Mouse (Mus musculus): Measurements from ENCODE around the gene Nckap5. TPM values are rescaled to one million over a fixed set of nuclear protein-coding genes. Genes with fewer than 3 reads are reported as not detected.

Gene Nckap5
- total RNA-seq, 2 experiments from 2014 or later, result 8.1 to 9.4 TPM

- DNase-seq (ENCODE audit: extremely low spot score in 1 of 2, low spot score in 2 of 2), result no peak
- intact Hi-C loops (cut with DNase I), result no loop called here
These were observed 466.0 kb downstream of the Nckap5 start for GRCm38 (mm10) chr1:126364556-126364955.

GRCm38 (mm10) chr1:126360531-126361220, 469.9 kb downstream of the Nckap5 start:
- DNase-seq (ENCODE audit: extremely low spot score in 1 of 2, low spot score in 2 of 2), result no peak
- intact Hi-C loops (cut with DNase I), result no loop called here

DNA sequence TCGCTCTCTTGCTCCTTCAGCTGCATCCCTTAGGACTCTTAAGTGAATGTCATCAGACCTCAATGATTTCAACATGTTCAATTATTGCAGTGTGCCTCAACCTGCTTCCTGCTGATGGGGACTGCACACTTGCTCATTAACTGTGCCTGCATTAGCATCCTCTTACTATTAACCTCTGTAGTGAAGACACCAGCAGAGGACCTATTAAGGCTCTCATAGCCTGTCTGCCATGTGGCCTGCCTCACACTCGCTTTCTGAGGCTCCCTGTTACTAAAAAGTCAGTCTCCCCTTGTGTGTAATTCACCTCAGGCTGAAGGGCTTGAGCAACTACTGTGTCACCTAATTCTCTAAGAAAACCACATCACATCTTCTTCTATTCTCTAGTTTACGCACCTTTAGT, 470.5 kb downstream of the Nckap5 start:
- no peak for DNase-seq (ENCODE audit: extremely low spot score in 1 of 2, low spot score in 2 of 2)
- intact Hi-C loops (cut with DNase I), result no loop called here

- no peak for DNase-seq (ENCODE audit: extremely low spot score in 1 of 2, low spot score in 2 of 2)
- intact Hi-C loops (cut with DNase I), result no loop called here
These were observed 488.8 kb downstream of the Nckap5 start for GRCm38 (mm10) chr1:126341806-126342205.

DNA sequence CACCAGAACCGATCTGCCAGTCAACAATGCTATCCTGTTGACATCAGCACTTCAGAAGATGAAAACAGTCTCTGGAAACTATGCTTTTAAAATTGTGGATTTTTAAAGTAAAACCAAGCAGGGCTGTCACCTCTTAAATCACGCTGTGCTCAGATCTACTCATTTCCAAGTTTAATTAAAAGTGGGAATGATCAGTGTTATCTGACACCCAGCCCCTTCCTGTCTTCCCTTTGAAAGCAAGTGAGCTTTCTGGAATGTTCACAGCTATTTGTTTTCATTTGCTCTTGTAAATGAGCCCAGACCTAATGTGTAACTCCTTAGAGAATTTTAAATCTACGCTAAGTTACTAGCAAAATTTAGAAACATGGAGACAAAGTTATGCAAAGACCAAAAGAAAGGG, 491.3 kb downstream of the Nckap5 start:
- intact Hi-C loops (cut with DNase I), result no loop called here
- no peak for DNase-seq (ENCODE audit: extremely low spot score in 1 of 2, low spot score in 2 of 2)

GRCm38 (mm10) chr1:126334202-126334601, 496.4 kb downstream of the Nckap5 start:
- DNase-seq (ENCODE audit: extremely low spot score in 1 of 2, low spot score in 2 of 2), result no peak
- intact Hi-C loops (cut with DNase I), result no loop called here

DNA sequence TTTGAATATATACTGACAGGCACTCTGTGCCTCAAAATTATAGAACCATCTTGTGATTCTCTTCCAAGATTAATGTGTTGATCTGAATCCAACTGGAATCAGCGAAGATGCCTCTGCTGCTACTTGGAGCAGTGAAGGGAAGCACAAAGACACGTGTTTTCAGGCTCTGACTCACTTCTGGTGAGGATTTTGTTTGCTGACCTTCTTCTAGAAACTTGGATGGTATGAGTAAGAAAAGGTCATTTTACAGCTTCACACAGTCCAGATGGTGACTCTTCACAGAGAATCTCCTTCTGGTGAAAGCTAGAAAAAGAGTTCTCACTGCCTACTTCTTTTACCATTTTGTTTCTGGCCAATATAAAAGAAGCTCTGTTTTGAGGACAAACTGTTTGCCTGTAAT, 498.6 kb downstream of the Nckap5 start:
- peak in 1 of 2 experiments; percentile 54 for DNase-seq (ENCODE audit: extremely low spot score in 1 of 2, low spot score in 2 of 2)
- intact Hi-C loops (cut with DNase I), result no loop called here

DNA sequence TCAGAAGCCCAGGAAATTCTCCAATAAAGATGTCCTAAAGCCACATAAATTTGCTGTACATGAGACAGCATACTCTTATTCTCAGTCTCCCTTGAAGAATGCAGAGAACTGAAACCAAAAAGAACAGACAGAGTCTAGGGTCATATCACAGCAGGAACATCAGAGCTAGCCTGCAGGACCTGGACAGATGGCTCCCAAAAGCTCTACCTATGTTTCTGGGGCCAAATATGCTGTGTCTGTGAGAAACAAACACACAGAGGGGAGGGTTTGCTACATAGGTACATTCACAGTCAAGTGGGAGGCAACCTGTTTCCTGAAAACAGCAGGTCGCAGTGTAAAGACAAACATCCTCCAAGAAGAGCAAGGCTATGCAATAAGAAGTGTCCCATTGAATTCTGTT, 509.9 kb downstream of the Nckap5 start:
- DNase-seq (ENCODE audit: extremely low spot score in 1 of 2, low spot score in 2 of 2), result no peak
- intact Hi-C loops (cut with DNase I), result no loop called here

DNA sequence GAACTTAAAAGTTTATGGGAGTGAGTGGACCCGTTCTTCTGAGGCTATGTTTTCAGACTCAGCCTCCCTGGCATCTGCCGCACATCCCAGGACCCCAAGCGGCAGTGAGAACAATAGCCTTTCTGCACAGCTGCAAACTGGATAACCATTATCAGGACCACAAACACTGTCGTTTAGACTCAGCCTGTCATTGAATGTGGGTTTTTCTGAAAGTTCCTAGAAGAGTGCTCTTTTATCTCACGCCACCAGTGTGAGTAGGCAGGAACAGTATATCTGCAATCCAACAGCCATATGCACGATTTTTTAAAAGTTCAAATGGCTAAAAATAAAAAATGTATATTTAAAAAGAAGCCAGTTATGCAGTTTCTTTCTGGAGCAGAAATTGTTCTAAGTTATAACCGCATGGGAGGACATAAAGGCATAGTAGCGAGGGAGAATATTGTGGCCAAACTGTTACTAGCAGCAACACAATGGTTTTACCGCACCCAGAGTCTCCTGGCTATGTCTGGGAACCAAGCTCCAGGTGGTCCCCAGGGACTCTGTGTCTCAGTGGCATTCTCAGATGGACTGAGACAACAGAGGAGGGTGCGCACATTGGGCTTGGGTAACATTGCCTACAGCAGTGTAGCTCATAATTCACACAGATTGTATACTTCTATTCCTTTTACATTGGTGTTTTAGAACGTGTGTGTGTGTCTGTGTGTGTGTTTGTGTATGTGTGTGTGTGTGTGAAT, 512.6 kb downstream of the Nckap5 start:
- no peak for DNase-seq (ENCODE audit: extremely low spot score in 1 of 2, low spot score in 2 of 2)
- intact Hi-C loops (cut with DNase I), result no loop called here

DNA sequence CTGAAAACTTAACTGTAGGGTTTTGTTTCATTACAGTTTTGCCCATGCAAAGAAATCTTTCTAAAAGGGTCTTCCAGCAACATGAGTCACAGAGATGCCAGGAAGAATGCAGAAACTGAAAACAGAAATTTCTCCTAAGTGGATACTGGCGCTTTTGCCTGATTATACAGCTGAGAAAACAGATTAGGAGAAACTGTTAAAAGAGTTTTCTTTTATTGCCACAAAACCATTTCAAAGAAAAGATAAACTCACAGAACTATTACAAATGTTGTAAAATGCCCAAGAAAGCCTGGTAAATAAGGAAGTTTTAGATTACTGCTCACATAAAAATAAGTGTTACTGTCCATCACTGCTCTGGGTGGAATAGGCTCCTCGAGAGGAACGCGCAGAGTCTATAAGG, 513.3 kb downstream of the Nckap5 start:
- intact Hi-C loops (cut with DNase I), result no loop called here
- no peak for DNase-seq (ENCODE audit: extremely low spot score in 1 of 2, low spot score in 2 of 2)

DNA sequence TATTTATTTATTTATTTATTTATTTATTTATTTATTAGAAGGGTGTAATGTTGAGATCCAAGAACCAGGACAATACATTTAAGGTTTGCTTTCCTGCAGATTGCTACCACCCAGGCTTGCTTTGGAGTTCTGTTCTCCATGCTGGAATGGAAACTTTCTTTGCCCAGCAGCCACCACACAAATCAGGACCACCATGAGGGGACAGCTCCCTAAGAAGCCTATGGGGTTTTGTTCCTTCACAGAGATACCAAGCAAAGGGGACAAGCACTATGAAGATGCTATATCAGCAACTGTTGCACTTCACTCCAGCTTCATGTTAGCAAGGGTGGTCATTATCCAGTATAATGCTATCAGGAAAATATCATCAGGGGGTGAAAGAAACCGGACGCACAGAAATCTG, 513.7 kb downstream of the Nckap5 start:
- intact Hi-C loops (cut with DNase I), result no loop called here

DNA sequence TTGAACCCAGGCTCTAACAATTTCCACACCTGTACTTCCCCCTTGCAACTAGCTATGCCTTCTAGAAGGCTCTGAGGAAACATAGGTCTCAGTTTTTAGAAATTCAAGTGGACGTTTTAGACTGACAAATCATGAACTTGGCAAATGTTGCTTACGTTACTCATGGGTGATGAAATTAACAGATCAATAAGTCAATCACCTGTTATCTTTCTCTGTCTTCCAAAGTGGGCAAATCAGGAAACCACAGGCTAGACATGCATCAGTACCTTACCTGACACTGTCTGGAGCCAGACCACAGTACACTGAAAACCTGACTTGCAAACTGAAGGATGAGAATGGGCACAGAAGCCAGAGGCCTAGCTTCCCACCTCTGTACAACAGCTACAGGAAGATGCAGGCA, 529.5 kb downstream of the Nckap5 start:
- no peak for DNase-seq (ENCODE audit: extremely low spot score in 1 of 2, low spot score in 2 of 2)

More for the DNA sequence above, 513.7 kb downstream of the Nckap5 start:
- no peak for DNase-seq (ENCODE audit: extremely low spot score in 1 of 2, low spot score in 2 of 2)

DNA sequence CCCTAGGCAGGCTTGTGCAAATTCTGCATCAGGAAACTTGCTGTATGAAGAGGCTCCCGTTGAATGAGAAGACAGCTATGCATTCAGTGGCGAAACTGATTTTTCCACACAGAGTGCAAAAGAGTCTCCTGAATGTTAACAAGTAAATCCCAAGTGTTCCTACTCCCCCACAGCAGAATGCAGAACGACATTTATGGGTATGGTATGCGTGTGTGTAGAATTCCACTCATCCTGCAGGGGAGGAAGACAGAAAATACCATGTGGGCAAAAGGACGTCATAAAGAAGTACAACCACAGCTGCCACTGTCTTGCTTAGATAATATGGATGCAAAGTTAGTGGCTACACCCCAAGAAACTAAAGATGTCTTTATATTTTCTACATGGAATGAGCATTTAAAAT, 565.7 kb downstream of the Nckap5 start:
- DNase-seq (ENCODE audit: extremely low spot score in 1 of 2, low spot score in 2 of 2), result peak in 1 of 2 experiments; percentile 11
- intact Hi-C loops (cut with DNase I), result no loop called here

More for the DNA sequence above, 529.5 kb downstream of the Nckap5 start:
- intact Hi-C loops (cut with DNase I), result no loop called here

- intact Hi-C loops (cut with DNase I), result no loop called here
- DNase-seq (ENCODE audit: extremely low spot score in 1 of 2, low spot score in 2 of 2), result peak in 1 of 2 experiments; percentile 23
These were observed 576.2 kb downstream of the Nckap5 start for GRCm38 (mm10) chr1:126254364-126254763.

DNA sequence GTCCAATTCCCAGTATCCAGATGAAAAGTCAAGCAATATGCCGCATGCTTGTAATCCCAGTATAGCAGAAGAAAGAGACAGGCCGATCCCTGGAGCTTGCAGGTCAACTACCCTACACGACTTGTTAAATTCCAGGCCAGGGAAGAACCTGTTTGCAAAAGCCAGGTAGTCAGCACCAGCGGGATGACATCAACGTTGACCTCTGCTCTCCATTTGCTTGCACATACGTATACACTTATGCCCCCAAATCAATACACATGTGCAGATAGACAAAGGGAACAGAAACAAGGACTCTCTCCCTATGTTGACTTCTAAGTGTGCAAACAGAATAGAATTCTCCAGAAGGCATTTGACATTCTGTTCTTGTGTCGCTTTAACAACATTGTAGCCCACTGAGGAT, 576.7 kb downstream of the Nckap5 start:
- intact Hi-C loops (cut with DNase I), result no loop called here
- no peak for DNase-seq (ENCODE audit: extremely low spot score in 1 of 2, low spot score in 2 of 2)

DNA sequence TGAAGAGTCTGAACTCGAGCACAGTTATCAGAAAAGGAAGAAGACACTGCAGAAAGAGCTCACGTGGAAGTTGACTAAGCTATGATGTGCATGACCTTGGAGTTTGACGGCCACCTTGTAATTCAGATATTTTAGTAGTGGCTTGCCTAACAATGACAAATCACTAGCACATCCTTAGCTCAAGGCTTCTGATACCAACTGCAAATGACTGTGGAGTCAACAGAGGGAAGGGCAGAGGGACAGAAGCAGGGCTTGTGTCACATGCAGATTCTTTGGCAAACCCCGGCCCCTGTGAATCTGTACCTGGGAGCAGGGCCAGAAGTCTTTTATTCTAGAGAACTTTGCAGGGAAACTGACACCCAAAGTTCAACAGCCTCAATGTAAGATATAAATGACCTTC, 597.4 kb downstream of the Nckap5 start:
- DNase-seq (ENCODE audit: extremely low spot score in 1 of 2, low spot score in 2 of 2), result no peak
- intact Hi-C loops (cut with DNase I), result no loop called here

- no peak for DNase-seq (ENCODE audit: extremely low spot score in 1 of 2, low spot score in 2 of 2)
- intact Hi-C loops (cut with DNase I), result no loop called here
These were observed 599.4 kb downstream of the Nckap5 start for GRCm38 (mm10) chr1:126231199-126231598.

GRCm38 (mm10) chr1:126210212-126210611, 620.4 kb downstream of the Nckap5 start:
- intact Hi-C loops (cut with DNase I), result no loop called here
- DNase-seq (ENCODE audit: extremely low spot score in 1 of 2, low spot score in 2 of 2), result no peak

- DNase-seq (ENCODE audit: extremely low spot score in 1 of 2, low spot score in 2 of 2), result no peak
- intact Hi-C loops (cut with DNase I), result no loop called here
These were observed 620.9 kb downstream of the Nckap5 start for GRCm38 (mm10) chr1:126209743-126210142.

GRCm38 (mm10) chr1:126209131-126209530, 621.5 kb downstream of the Nckap5 start:
- intact Hi-C loops (cut with DNase I), result no loop called here
- DNase-seq (ENCODE audit: extremely low spot score in 1 of 2, low spot score in 2 of 2), result peak in 1 of 2 experiments; percentile 6
